In the genomic region with DNA sequence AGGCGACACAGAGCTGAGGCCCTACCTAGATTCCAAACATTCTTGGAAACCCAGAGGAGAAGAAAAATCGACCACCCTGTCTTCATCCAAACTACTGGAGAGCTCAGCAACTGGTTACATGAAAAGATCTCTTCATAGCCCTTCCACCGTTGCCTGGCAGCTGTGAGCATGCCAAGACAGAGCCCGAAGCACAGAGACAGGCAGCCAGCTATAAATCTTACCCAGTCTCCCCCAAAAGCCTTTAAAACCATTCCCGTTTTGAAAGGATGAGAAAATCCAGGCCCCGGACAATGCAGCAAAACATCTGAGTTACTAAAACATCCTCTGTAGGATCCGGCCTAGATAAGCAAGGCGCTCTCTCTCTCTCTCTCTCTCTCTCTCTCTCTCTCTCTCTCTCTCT, we compare ENCODE assay signal across 10 mouse cellular contexts.
A peak's percentile ranks its signal among the peaks of the same experiment; 100 is the strongest.
DNase-seq lines count a peak whose midpoint lies in the region; ATAC-seq lines count a peak whose summit lies in the region.
"Had no signal": no experiment of that assay in that cellular context is flagged by ENCODE, and none has a peak within 500 bp of the region (broad histone marks: within the 10 kb centered on the region; RNA-seq: fewer than 3 reads in every experiment).

No protein-coding gene starts in this region.

- H3K9me3 ChIP-seq in heart, embryonic 14.5 days (ENCODE audit: control insufficient read depth, low read length) = no peaks in the 10 kb centered on the region
- H3K9me3 ChIP-seq in embryonic facial prominence, embryonic 12.5 days = no peaks in the 10 kb centered on the region
- H3K9me3 ChIP-seq in limb, embryonic 13.5 days = no peaks in the 10 kb centered on the region
- H3K9me3 ChIP-seq: liver, embryonic 12.5 days had no signal

- ATAC-seq in heart, embryonic 14.5 days (ENCODE audit: insufficient number of reproducible peaks, insufficient read depth, low FRiP score, low read depth) = no peak
- no peak for ATAC-seq in embryonic facial prominence, embryonic 12.5 days (ENCODE audit: insufficient number of reproducible peaks, insufficient read depth, low FRiP score, low TSS enrichment)
- peak; percentile 74 for ATAC-seq in limb, embryonic 13.5 days (ENCODE audit: low FRiP score, low read depth)
- ATAC-seq: liver, embryonic 12.5 days had no signal

- no peak overlapping the region for H3K4me3 ChIP-seq in heart, embryonic 14.5 days (ENCODE audit: control insufficient read depth in 1 of 2, insufficient read depth in 1 of 2, low read depth in 1 of 2, low read length in 2 of 2)
- no peak overlapping the region for H3K4me3 ChIP-seq in embryonic facial prominence, embryonic 12.5 days
- H3K4me3 ChIP-seq in limb, embryonic 13.5 days = no peak overlapping the region
- H3K4me3 ChIP-seq: liver, embryonic 12.5 days had no signal

- 7% methylated on average over 8 of the region's 8 CpGs for WGBS in heart, embryonic 14.5 days
- WGBS in embryonic facial prominence, embryonic 12.5 days = 22% methylated on average over 8 of the region's 8 CpGs
- WGBS in limb, embryonic 13.5 days = 8% methylated on average over 8 of the region's 8 CpGs

- H3K4me1 ChIP-seq in heart, embryonic 14.5 days (ENCODE audit: control insufficient read depth in 2 of 2, insufficient read depth in 2 of 2, low read length in 2 of 2) = peaks cover 18 to 35% of the 10 kb centered on the region in 2 experiments
- peaks cover 39% of the 10 kb centered on the region for H3K4me1 ChIP-seq in embryonic facial prominence, embryonic 12.5 days
- H3K4me1 ChIP-seq in limb, embryonic 13.5 days = peaks cover 83% of the 10 kb centered on the region

- DNase-seq in heart, adult 11 months = no peak
- peak; percentile 60 for DNase-seq in ES-CJ7 (ENCODE audit: low read depth, low spot score)
- no peak for DNase-seq in thymus, postnatal 0 days (ENCODE audit: low spot score)
- no peak for DNase-seq in right cerebral cortex, adult 2 months (ENCODE audit: low spot score in 2 of 2)
- no peak for DNase-seq in lung, postnatal 4 days
- DNase-seq: thymus, adult 2 months had no signal

- no peaks in the 10 kb centered on the region for H3K27me3 ChIP-seq in heart, embryonic 14.5 days (ENCODE audit: control insufficient read depth, insufficient read depth, low read length)
- no peaks in the 10 kb centered on the region for H3K27me3 ChIP-seq in embryonic facial prominence, embryonic 12.5 days
- H3K27me3 ChIP-seq in limb, embryonic 13.5 days = no peaks in the 10 kb centered on the region
- H3K27me3 ChIP-seq: liver, embryonic 12.5 days had no signal

- peaks cover 13% of the 10 kb centered on the region for H3K36me3 ChIP-seq in heart, embryonic 14.5 days (ENCODE audit: control insufficient read depth, insufficient read depth, low read length)
- peaks cover 11% of the 10 kb centered on the region for H3K36me3 ChIP-seq in embryonic facial prominence, embryonic 12.5 days
- peaks cover 11% of the 10 kb centered on the region for H3K36me3 ChIP-seq in limb, embryonic 13.5 days

- H3K27ac ChIP-seq in heart, embryonic 14.5 days (replicated peaks in 1 of 2; ENCODE audit: control insufficient read depth in 1 of 2, insufficient read depth in 1 of 2, low read depth in 2 of 2, low read length in 2 of 2) = peak overlapping the region; percentile 59 to 68
- H3K27ac ChIP-seq in embryonic facial prominence, embryonic 12.5 days = peak overlapping the region; percentile 20; the same call in 1 of the 2 replicates
- H3K27ac ChIP-seq in limb, embryonic 13.5 days = peak overlapping the region; percentile 48; the same call in 1 of the 2 replicates
- H3K27ac ChIP-seq: liver, embryonic 12.5 days had no signal

- H3K9ac ChIP-seq in heart, embryonic 14.5 days (ENCODE audit: low read length) = no peak overlapping the region; the same call in 1 of the 2 replicates
- no peak overlapping the region for H3K9ac ChIP-seq in embryonic facial prominence, embryonic 12.5 days
- H3K9ac ChIP-seq in limb, embryonic 13.5 days = no peak overlapping the region
- H3K9ac ChIP-seq: liver, embryonic 12.5 days had no signal

- no peak overlapping the region for H3K4me2 ChIP-seq in heart, embryonic 14.5 days (ENCODE audit: low read length)
- no peak overlapping the region for H3K4me2 ChIP-seq in embryonic facial prominence, embryonic 12.5 days (replicated peaks)
- H3K4me2 ChIP-seq in limb, embryonic 13.5 days (replicated peaks) = 0 out of 2 replicates have a peak overlapping the region, but pooled peaks have one; percentile 11
- H3K4me2 ChIP-seq: liver, embryonic 12.5 days had no signal
